Mouse (Mus musculus) bone marrow, adult 2 months (tissue): ENCODE results near the gene Fgfr2.

Source experiments
- CTCF ChIP-seq: fragments of 200-500 bp; IDR thresholded peaks from 2 replicates; pipeline ENCODE4 v1.5.1; 2011; ENCODE audit warnings: low read length, control low read depth; ENCODE audit not compliant: control insufficient read depth, insufficient read depth
- POLR2A ChIP-seq: fragments of 200-500 bp; IDR thresholded peaks from 2 replicates; pipeline ENCODE4 v1.6.1; 2011; ENCODE audit warnings: low read depth, mild to moderate bottlenecking, control low read depth, low read length, borderline replicate concordance; ENCODE audit not compliant: control insufficient read depth

DNA sequence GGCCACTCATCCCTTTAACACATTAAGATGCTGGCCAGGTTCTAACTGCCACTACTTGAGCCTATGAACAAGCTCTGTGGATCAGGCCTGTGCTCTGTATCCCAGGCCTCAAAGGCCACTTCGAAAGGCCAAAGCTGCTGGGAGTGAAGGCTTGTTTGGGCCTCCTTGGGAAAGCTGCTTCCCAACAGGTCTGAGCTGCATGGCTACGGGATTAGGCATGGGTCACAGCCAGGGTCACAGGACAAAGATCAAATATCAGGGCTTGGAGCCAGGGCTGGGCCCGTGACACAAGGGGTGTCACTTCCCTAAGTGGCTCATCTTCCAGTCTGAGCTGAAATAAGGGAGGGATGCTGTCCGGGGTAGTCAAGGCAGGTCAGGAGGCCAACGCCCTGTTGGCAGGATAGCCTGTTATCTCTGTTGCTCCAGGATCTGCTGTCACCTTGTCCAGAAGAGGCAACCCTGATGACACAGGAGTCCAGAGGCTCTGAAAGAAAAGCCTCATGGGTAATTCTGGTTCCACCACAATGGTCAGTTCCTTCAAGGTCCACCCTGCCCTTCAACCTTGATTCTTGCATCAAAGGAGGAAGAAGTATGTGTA lies 1313.5 kb downstream of the Fgfr2 start:
- no peak for TF ChIP-seq CTCF
- no peak for TF ChIP-seq POLR2A
